Mouse (Mus musculus) CH12.LX (cell line): ENCODE measurements around the gene Scnn1a.

Source experiments
- CTCF ChIP-seq, 2 experiments: IDR thresholded peaks in 1 of 2; conservative IDR thresholded peaks in 1 of 2; 2 replicates each; pipeline ENCODE4 v1.5.1; 2011 to 2012; ENCODE audit warnings: low read depth in 2 of 2, low read length in 2 of 2, improper control_type of control experiment in 1 of 2, inconsistent platforms in 1 of 2, mild to moderate bottlenecking in 1 of 2, moderate library complexity in 1 of 2
- E2F4 ChIP-seq: IDR thresholded peaks from 2 replicates; pipeline ENCODE4 v1.6.1; 2011; ENCODE audit warnings: low read depth, low read length, improper control_type of control experiment; ENCODE audit not compliant: insufficient replicate concordance

DNA sequence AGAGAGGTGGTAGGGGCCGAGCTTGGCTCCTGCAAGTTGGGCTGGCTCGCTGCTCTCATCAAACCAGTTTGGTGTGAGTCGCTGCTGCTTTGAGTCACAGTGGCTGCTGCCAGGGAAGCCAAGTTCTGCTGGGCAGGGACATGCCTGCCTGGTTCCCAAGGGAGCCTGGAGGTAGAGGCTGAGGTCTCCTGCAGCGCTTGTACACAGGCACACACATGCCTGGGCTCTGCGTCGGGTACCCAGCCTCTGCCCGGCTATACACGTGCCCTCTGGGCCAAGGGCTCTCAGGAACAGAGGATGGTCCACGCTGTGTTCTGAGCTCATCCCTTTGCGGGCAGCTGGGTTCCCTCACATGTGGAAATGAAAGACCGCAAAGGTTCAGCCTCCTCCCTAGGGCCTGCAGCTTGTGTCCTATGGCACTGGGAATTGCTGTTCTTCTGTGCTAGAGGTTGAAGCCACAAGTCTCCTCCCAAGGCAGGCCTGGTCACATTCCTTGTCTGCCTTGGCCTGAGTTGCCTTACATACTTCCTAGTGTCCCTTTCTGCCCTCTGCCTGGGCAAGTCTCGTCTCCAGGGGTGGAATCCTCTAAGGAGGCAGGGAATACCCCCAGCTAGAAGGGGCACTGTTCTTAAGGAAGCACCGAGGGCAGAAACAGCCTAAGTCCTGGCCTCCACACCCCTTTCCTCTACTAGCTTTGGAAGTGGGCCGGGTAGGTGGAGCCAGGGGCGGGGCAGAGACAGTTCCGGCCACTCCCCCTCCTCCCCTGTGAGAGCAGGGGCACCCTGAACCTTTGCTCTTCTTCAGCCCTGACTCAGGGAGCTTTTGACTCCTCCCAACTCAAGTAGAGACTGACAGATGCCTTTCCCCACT lies 57.4 kb downstream of the Scnn1a start:
- TF ChIP-seq CTCF (conservative IDR thresholded peaks at IDR 0.05 in 1 of 2, IDR thresholded peaks at IDR 0.05 in 1 of 2; ENCODE audit: low read depth in 2 of 2, low read length in 2 of 2) (no peak), E2F4 (no peak)
